Mouse (Mus musculus) kidney, embryonic 15.5 days (tissue): ENCODE results near the gene Kcnj4. TPM values are rescaled to one million over a fixed set of nuclear protein-coding genes. Genes with fewer than 3 reads are reported as not detected.

Source experiments
- ATAC-seq: fragments of 200-750 bp; cut with Nextera tagmentation; replicated peaks from 2 replicates; pipeline ENCODE4 v1.8.0; 2017; ENCODE audit warnings: moderate TSS enrichment; ENCODE audit not compliant: low FRiP score
- H3K27ac ChIP-seq: fragments of 300-500 bp; sonication (generic); 2 replicates; pipeline ENCODE4 v1.5.1; 2015; ENCODE audit warnings: mild to moderate bottlenecking, inconsistent platforms
- H3K27me3 ChIP-seq: fragments of 300-500 bp; sonication (generic); 2 replicates; pipeline ENCODE4 v1.6.1; 2015; ENCODE audit warnings: inconsistent platforms
- H3K36me3 ChIP-seq: fragments of 300-500 bp; sonication (generic); 2 replicates; pipeline ENCODE4 v1.6.1; 2015; ENCODE audit warnings: inconsistent platforms
- H3K4me1 ChIP-seq: fragments of 300-500 bp; sonication (generic); 2 replicates; pipeline ENCODE4 v1.6.1; 2015; ENCODE audit warnings: inconsistent platforms
- H3K4me2 ChIP-seq: fragments of 300-500 bp; sonication (generic); 2 replicates; pipeline ENCODE4 v1.6.1; 2015; ENCODE audit warnings: moderate library complexity, mild to moderate bottlenecking, inconsistent platforms
- H3K4me3 ChIP-seq: fragments of 300-500 bp; sonication (generic); replicated peaks from 2 replicates; pipeline ENCODE4 v1.5.1; 2015; ENCODE audit warnings: mild to moderate bottlenecking, inconsistent platforms
- H3K9ac ChIP-seq: fragments of 300-500 bp; sonication (generic); 2 replicates; pipeline ENCODE4 v1.6.1; 2015; ENCODE audit warnings: mild to moderate bottlenecking, inconsistent platforms
- H3K9me3 ChIP-seq: fragments of 300-500 bp; sonication (generic); replicated peaks from 2 replicates; pipeline ENCODE4 v1.6.1; 2016; ENCODE audit warnings: inconsistent platforms
- WGBS: fragments of 180-500 bp; shearing (Covaris S2); methylation state at CpG from one replicate; pipeline ENCODE4 v1.1.7; 2015; ENCODE audit warnings: mixed read lengths; 5-methylcytosine and 5-hydroxymethylcytosine counted together
- polyA plus RNA-seq: library from polyadenylated mRNA; unstranded; fragments of >200 nt; fragmentation: Nextera tagmentation; extraction: Ambion mirVana; gene quantifications from 2 replicates; pipeline ENCODE4 v1.2.1, GENCODE M21; 2015

Kcnj4 gene
- polyA plus RNA-seq, 1 experiment from 2014 or later, result 0.12 TPM

DNA sequence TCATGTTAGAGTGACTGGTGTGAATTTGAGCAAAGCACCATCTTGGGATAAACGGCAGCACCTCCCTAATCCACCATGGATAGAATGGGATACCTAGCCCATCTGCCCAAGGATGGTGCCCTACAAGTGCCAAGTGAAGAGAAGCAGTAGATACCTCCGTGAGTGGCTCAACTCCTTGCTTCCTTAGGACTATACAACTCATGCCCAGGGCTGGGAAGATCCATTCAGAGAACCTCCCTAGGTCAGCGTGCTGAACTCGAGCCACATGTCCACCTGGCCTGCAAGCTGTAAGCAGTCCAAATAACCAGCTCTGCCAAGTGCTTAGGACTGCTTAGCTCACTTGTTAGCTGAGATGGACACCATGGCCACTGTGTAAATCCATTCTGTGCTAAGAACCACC is 22.2 kb upstream of the Kcnj4 start:
- Histone ChIP-seq H3K36me3 (peaks cover 94% of the 10 kb centered on the region), H3K4me1 (peaks cover 9% of the 10 kb centered on the region), H3K27me3 (no peaks in the 10 kb centered on the region), H3K9ac (no peak overlapping the region), H3K9me3 (no peaks in the 10 kb centered on the region), H3K27ac (no peak overlapping the region), H3K4me2 (no peak overlapping the region), H3K4me3 (no peak overlapping the region)
- no peak for ATAC-seq
- WGBS, result 82% methylated on average over 4 of the region's 4 CpGs

DNA sequence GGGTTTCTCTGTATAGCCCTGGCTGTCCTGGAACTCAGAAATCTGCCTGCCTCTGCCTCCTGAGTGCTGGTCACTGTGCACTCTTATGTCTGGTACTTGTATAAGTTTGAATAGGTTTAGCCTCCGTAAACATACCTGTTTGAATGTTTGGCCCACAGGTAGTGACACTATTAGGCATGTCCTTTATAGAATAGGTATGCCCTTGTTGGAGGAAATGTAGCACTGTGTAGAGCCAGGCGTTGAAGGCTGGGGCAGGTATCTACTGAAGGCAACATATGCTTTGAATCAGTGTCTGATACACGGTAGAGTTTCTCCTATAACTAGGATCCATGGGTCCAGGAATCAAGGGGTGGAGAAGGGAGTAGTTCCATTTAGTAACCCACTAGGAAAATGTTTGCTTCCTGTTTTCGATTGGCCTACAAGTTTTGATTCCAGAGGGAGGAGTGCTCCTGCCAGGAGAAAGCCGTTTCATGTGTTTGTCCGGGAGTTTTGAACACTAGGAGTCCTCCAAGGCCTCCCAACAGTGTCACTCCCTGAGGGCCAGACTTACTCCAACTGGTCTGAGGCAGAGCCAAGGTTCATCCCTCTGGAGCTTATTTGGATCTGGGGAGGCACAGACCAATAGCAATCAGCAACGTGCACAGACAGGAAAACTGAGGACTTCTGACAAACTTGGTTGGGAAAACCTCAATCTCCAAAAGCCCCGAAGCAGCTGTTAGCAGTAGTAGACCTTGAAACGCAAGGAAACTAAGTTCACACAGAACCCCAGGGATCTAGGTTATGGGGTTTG is 21.1 kb upstream of the Kcnj4 start:
- 0 out of 2 replicates have a peak overlapping the region, but pooled peaks have one; percentile 33 for H3K27ac ChIP-seq
- peaks cover 83% of the 10 kb centered on the region for H3K36me3 ChIP-seq
- 63% methylated on average over 9 of the region's 9 CpGs for WGBS
- H3K9me3 ChIP-seq, result no peaks in the 10 kb centered on the region
- no peak overlapping the region for H3K9ac ChIP-seq
- no peaks in the 10 kb centered on the region for H3K27me3 ChIP-seq
- H3K4me1 ChIP-seq, result peaks cover 9% of the 10 kb centered on the region
- no peak overlapping the region for H3K4me3 ChIP-seq
- no peak overlapping the region for H3K4me2 ChIP-seq
- no peak for ATAC-seq

DNA sequence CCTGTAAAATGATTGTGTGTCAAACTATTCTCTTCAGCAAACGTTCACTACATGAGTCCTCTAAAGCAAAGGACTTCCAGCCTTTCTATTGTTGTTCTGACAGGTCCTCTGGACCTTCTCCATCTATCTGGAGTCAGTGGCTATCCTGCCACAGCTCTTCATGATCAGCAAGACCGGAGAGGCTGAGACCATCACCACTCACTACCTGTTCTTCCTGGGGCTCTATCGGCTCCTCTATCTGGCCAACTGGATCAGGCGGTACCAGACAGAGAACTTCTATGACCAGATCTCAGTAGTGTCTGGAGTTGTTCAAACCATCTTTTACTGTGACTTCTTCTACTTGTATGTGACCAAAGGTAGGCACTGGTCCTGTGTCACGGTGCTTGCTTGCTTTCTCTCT is 20.5 kb upstream of the Kcnj4 start:
- Histone ChIP-seq H3K9me3 (no peaks in the 10 kb centered on the region), H3K4me3 (no peak overlapping the region), H3K27me3 (no peaks in the 10 kb centered on the region), H3K4me2 (no peak overlapping the region), H3K9ac (no peak overlapping the region), H3K36me3 (peaks cover 77% of the 10 kb centered on the region), H3K27ac (no peak overlapping the region), H3K4me1 (peaks cover 9% of the 10 kb centered on the region)
- no peak for ATAC-seq
- WGBS, result 87% methylated on average over 5 of the region's 5 CpGs

- H3K27me3 ChIP-seq, result peaks cover 22% of the 10 kb centered on the region
- H3K9ac ChIP-seq, result no peak overlapping the region
- ATAC-seq, result no peak
- 50% methylated on average over 16 of the region's 16 CpGs for WGBS
- H3K4me1 ChIP-seq, result peaks cover 38% of the 10 kb centered on the region
- H3K4me3 ChIP-seq, result no peak overlapping the region
- no peak overlapping the region for H3K4me2 ChIP-seq
- H3K27ac ChIP-seq, result no peak overlapping the region
- no peaks in the 10 kb centered on the region for H3K9me3 ChIP-seq
- peaks cover 21% of the 10 kb centered on the region for H3K36me3 ChIP-seq
Observed at GRCm38 (mm10) chr15:79519400-79520220, 14.6 kb upstream of the Kcnj4 start.

GRCm38 (mm10) chr15:79518571-79518970 is 13.5 kb upstream of the Kcnj4 start:
- H3K9ac ChIP-seq, result no peak overlapping the region
- H3K36me3 ChIP-seq, result peaks cover 13% of the 10 kb centered on the region
- H3K9me3 ChIP-seq, result no peaks in the 10 kb centered on the region
- H3K4me3 ChIP-seq, result no peak overlapping the region
- H3K4me1 ChIP-seq, result peaks cover 44% of the 10 kb centered on the region
- ATAC-seq, result no peak
- H3K27me3 ChIP-seq, result peaks cover 32% of the 10 kb centered on the region
- no peak overlapping the region for H3K4me2 ChIP-seq
- WGBS, result 76% methylated on average over 3 of the region's 3 CpGs
- no peak overlapping the region for H3K27ac ChIP-seq

GRCm38 (mm10) chr15:79517710-79518109 is 12.7 kb upstream of the Kcnj4 start:
- Histone ChIP-seq H3K4me1 (peaks cover 46% of the 10 kb centered on the region), H3K4me2 (peak overlapping the region; percentile 95), H3K36me3 (peaks cover 5% of the 10 kb centered on the region), H3K27me3 (peaks cover 39% of the 10 kb centered on the region), H3K9me3 (no peaks in the 10 kb centered on the region), H3K4me3 (peak overlapping the region; percentile 63), H3K9ac (no peak overlapping the region), H3K27ac (no peak overlapping the region)
- ATAC-seq, result no peak
- 81% methylated on average over 4 of the region's 4 CpGs for WGBS

- H3K9me3 ChIP-seq, result no peaks in the 10 kb centered on the region
- peak within 1 kb of the TSS; percentile 95 for H3K4me2 ChIP-seq
- H3K4me1 ChIP-seq, result peaks cover 58% of the 10 kb centered on the region
- ATAC-seq, result peak; percentile 56
- 0 out of 2 replicates have a peak within 1 kb of the TSS, but pooled peaks have one; percentile 7 for H3K27ac ChIP-seq
- peak within 1 kb of the TSS; percentile 63 for H3K4me3 ChIP-seq
- peak within 1 kb of the TSS; percentile 67 for H3K9ac ChIP-seq
- no peaks in the 10 kb centered on the region for H3K36me3 ChIP-seq
- WGBS, result 1% methylated on average over 64 of the region's 71 CpGs
- peaks cover 45% of the 10 kb centered on the region for H3K27me3 ChIP-seq
Observed at GRCm38 (mm10) chr15:79516171-79517096, 11.4 kb upstream of the Kcnj4 start, which contains the start of gene Kdelr3. Gene Kdelr3, plus strand, starts transcription at chr15:79516411.

DNA sequence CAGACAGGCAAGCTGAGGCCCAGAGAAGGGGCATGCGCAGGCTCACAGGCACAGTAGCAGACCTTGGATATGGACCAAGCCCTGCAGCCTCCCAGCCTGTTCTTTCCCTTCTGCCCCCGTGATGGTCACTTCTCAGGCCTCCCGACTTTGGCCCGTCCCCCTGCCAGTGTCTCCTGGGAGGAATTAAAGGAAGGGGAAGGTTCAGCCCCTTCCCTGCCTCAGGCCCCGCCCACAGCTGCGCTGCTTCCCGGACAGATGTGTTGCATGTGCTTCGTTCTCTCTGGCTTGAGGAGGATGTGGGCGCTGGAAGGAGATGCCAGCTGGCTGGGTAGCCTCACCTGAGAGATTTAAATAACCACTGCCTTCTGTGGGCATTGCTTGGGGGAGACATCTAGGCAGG is 8.9 kb upstream of the Kcnj4 start:
- peaks cover 68% of the 10 kb centered on the region for H3K27me3 ChIP-seq

DNA sequence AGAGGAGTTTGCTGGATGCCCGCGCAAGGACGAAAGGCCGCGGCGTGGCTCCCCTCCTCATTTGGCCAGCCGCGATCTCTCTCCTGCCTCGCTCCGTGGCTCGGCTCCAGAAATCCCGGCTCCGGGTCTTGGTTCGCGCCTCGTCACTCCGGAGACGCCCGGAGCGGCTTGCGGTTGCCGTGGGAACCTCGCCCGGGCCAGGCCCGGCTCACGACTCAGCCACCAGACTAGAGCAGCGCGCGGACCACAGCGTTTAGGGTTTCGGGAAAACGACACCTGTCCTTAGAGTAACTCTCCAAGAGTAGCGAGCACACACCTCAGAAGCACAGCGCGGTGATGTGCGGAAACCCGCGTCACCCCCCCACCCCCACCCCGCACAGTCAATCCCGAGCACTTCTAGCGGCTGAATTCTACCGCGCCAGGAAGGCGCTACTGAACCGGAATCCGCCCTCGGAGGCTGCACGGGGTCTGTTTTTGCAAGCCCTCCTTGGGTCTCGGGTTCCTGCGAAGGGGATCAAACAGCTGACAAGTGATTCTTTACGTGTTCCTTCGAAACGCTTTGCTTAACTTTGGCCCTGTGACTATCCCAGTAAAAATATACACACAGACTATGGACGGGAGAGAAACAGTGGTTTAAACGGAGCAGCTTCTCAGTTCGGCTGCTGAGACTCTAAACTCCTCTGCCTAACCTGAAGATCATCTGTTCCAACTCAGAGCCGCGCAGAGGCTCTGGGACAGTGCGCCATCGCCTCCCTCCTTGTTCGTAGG is 6.7 kb upstream of the Kcnj4 start:
- Histone ChIP-seq H3K36me3 (no peaks in the 10 kb centered on the region), H3K9ac (peak overlapping the region; percentile 27), H3K4me3 (peak overlapping the region; percentile 46), H3K4me1 (peaks cover 43% of the 10 kb centered on the region), H3K4me2 (peak overlapping the region; percentile 81), H3K9me3 (no peaks in the 10 kb centered on the region), H3K27ac (no peak overlapping the region), H3K27me3 (peaks cover 82% of the 10 kb centered on the region)
- ATAC-seq, result peak; percentile 77
- 1% methylated on average over 61 of the region's 61 CpGs for WGBS

More for the DNA sequence above, 8.9 kb upstream of the Kcnj4 start:
- peaks cover 56% of the 10 kb centered on the region for H3K4me1 ChIP-seq
- WGBS, result 12% methylated on average over 9 of the region's 9 CpGs
- no peaks in the 10 kb centered on the region for H3K9me3 ChIP-seq
- no peak for ATAC-seq
- H3K36me3 ChIP-seq, result no peaks in the 10 kb centered on the region
- no peak overlapping the region for H3K4me2 ChIP-seq
- H3K27ac ChIP-seq, result no peak overlapping the region
- no peak overlapping the region for H3K4me3 ChIP-seq
- H3K9ac ChIP-seq, result no peak overlapping the region

DNA sequence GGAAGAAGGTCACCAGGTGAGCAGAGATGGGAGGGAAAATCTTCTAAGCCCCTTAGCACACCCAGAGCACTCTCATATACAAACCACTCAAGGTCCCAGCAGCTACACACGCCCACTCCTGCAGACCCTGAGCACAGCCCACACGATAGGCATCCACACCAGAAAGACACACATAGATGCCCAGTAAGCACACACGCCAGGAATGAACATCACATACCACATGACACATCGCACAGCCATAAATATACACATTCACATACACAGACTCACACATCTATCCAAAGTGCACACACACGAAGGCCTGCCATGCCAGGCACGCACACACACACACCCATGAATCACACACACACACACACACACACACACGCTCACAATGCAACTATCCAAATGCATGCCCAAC is 5.4 kb upstream of the Kcnj4 start:
- ATAC-seq, result no peak
- Histone ChIP-seq H3K4me1 (peaks cover 43% of the 10 kb centered on the region), H3K4me2 (no peak overlapping the region), H3K9ac (no peak overlapping the region), H3K9me3 (no peaks in the 10 kb centered on the region), H3K36me3 (no peaks in the 10 kb centered on the region), H3K27ac (no peak overlapping the region), H3K27me3 (peaks cover 89% of the 10 kb centered on the region), H3K4me3 (no peak overlapping the region)
- 83% methylated on average over 7 of the region's 7 CpGs for WGBS

DNA sequence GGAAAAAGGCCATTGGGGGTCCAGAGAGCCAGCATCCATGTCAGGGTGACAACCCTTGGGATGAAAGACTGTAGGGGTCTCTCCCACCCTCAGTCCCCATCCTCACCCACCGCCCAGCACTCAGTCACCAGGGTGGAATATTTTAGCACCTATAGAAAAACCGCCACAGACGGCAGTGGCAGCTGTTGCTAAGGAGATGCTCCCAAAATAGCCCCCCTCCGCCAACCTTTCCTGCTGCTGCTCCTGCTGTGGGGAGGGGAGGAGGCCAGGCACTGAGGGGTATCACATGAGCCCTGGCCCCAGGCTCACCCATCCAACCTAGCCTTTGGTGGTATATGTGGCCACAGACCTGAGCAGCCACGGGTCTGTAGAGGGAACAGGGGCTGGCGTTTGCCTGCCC is 5.0 kb upstream of the Kcnj4 start:
- peaks cover 48% of the 10 kb centered on the region for H3K4me1 ChIP-seq
- H3K4me3 ChIP-seq, result no peak overlapping the region
- no peaks in the 10 kb centered on the region for H3K9me3 ChIP-seq
- H3K27me3 ChIP-seq, result peaks cover 89% of the 10 kb centered on the region
- H3K4me2 ChIP-seq, result no peak overlapping the region
- no peak overlapping the region for H3K27ac ChIP-seq
- WGBS, result 38% methylated on average over 6 of the region's 6 CpGs
- no peak overlapping the region for H3K9ac ChIP-seq
- no peak for ATAC-seq
- no peaks in the 10 kb centered on the region for H3K36me3 ChIP-seq
